Mouse (Mus musculus): ENCODE measurements around the gene Prss57. TPM values are rescaled to one million over a fixed set of nuclear protein-coding genes. Genes with fewer than 3 reads are reported as not detected.

Prss57 gene
- polyA plus RNA-seq, 1 experiment from 2014 or later = 0.06 TPM

Other genes with a start within 250 kb of the Prss57 start
- gene Mier2, start 235.8 kb downstream of the Prss57 start, polyA plus RNA-seq (2016; fragmentation: Nextera tagmentation; extraction: Ambion mirVana) = 77.4 and 82.6 TPM in 2 replicates
- gene Theg, start 203.6 kb downstream of the Prss57 start, polyA plus RNA-seq (2016; fragmentation: Nextera tagmentation; extraction: Ambion mirVana) = not detected in 2 replicates
- 0.03 TPM in 1 of 2 replicates, not detected in the other for gene C2cd4c, start 176.9 kb downstream of the Prss57 start, polyA plus RNA-seq (2016; fragmentation: Nextera tagmentation; extraction: Ambion mirVana)
- 26.2 and 27.2 TPM in 2 replicates for gene Shc2, start 153.0 kb downstream of the Prss57 start, polyA plus RNA-seq (2016; fragmentation: Nextera tagmentation; extraction: Ambion mirVana)
- gene Odf3l2, start 145.2 kb downstream of the Prss57 start, polyA plus RNA-seq (2016; fragmentation: Nextera tagmentation; extraction: Ambion mirVana) = not detected in 2 replicates
- 6.7 and 8.4 TPM in 2 replicates for gene Madcam1, start 126.4 kb downstream of the Prss57 start, polyA plus RNA-seq (2016; fragmentation: Nextera tagmentation; extraction: Ambion mirVana)
- 66.1 and 68.6 TPM in 2 replicates for gene Tpgs1, start 121.6 kb downstream of the Prss57 start, polyA plus RNA-seq (2016; fragmentation: Nextera tagmentation; extraction: Ambion mirVana)
- gene Cdc34, start 108.8 kb downstream of the Prss57 start, polyA plus RNA-seq (2016; fragmentation: Nextera tagmentation; extraction: Ambion mirVana) = 137 and 146 TPM in 2 replicates
- 0.55 and 1.5 TPM in 2 replicates for gene Gzmm, start 101.9 kb downstream of the Prss57 start, polyA plus RNA-seq (2016; fragmentation: Nextera tagmentation; extraction: Ambion mirVana)
- gene Bsg, start 86.5 kb downstream of the Prss57 start, polyA plus RNA-seq (2016; fragmentation: Nextera tagmentation; extraction: Ambion mirVana) = 689 and 691 TPM in 2 replicates
- 0.06 and 0.08 TPM in 2 replicates for gene Hcn2, start 74.3 kb downstream of the Prss57 start, polyA plus RNA-seq (2016; fragmentation: Nextera tagmentation; extraction: Ambion mirVana)
- 49.6 and 54.0 TPM in 2 replicates for gene Polrmt, start 44.4 kb downstream of the Prss57 start, polyA plus RNA-seq (2016; fragmentation: Nextera tagmentation; extraction: Ambion mirVana)
- 0.33 and 0.65 TPM in 2 replicates for gene Fgf22, start 35.9 kb downstream of the Prss57 start, polyA plus RNA-seq (2016; fragmentation: Nextera tagmentation; extraction: Ambion mirVana)
- gene Rnf126, start 24.0 kb downstream of the Prss57 start, polyA plus RNA-seq (2016; fragmentation: Nextera tagmentation; extraction: Ambion mirVana) = 109 and 111 TPM in 2 replicates
- gene Fstl3, start 13.7 kb downstream of the Prss57 start, polyA plus RNA-seq (2016; fragmentation: Nextera tagmentation; extraction: Ambion mirVana) = 3.5 and 3.7 TPM in 2 replicates
- 132 and 142 TPM in 2 replicates for gene Palm, start 2.6 kb upstream of the Prss57 start, polyA plus RNA-seq (2016; fragmentation: Nextera tagmentation; extraction: Ambion mirVana)
- 2.0 and 3.1 TPM in 2 replicates for gene Misp, start 30.0 kb upstream of the Prss57 start, polyA plus RNA-seq (2016; fragmentation: Nextera tagmentation; extraction: Ambion mirVana)
- 352 and 363 TPM in 2 replicates for gene Ptbp1, start 63.5 kb upstream of the Prss57 start, polyA plus RNA-seq (2016; fragmentation: Nextera tagmentation; extraction: Ambion mirVana)
- 10.1 and 11.3 TPM in 2 replicates for gene Prtn3, start 83.5 kb upstream of the Prss57 start, polyA plus RNA-seq (2016; fragmentation: Nextera tagmentation; extraction: Ambion mirVana)
- 169 and 181 TPM in 2 replicates for gene Plppr3, start 83.7 kb upstream of the Prss57 start, polyA plus RNA-seq (2016; fragmentation: Nextera tagmentation; extraction: Ambion mirVana)
- 0.33 and 0.55 TPM in 2 replicates for gene Elane, start 95.3 kb upstream of the Prss57 start, polyA plus RNA-seq (2016; fragmentation: Nextera tagmentation; extraction: Ambion mirVana)
- not detected in 2 replicates for gene Cfd, start 99.9 kb upstream of the Prss57 start, polyA plus RNA-seq (2016; fragmentation: Nextera tagmentation; extraction: Ambion mirVana)
- gene Med16, start 118.0 kb upstream of the Prss57 start, polyA plus RNA-seq (2016; fragmentation: Nextera tagmentation; extraction: Ambion mirVana) = 60.4 and 60.9 TPM in 2 replicates
- gene Gm26602, start 119.9 kb upstream of the Prss57 start, polyA plus RNA-seq (2016; fragmentation: Nextera tagmentation; extraction: Ambion mirVana) = 5.0 and 18.8 TPM in 2 replicates
- 0.85 and 1.4 TPM in 2 replicates for gene Kiss1r, start 126.0 kb upstream of the Prss57 start, polyA plus RNA-seq (2016; fragmentation: Nextera tagmentation; extraction: Ambion mirVana)
- 159 and 166 TPM in 2 replicates for gene R3hdm4, start 130.2 kb upstream of the Prss57 start, polyA plus RNA-seq (2016; fragmentation: Nextera tagmentation; extraction: Ambion mirVana)
- gene Arid3a, start 136.1 kb upstream of the Prss57 start, polyA plus RNA-seq (2016; fragmentation: Nextera tagmentation; extraction: Ambion mirVana) = 4.9 and 6.6 TPM in 2 replicates
- gene Wdr18, start 169.2 kb upstream of the Prss57 start, polyA plus RNA-seq (2016; fragmentation: Nextera tagmentation; extraction: Ambion mirVana) = 118 and 120 TPM in 2 replicates
- 0.50 and 0.92 TPM in 2 replicates for gene Grin3b, start 179.8 kb upstream of the Prss57 start, polyA plus RNA-seq (2016; fragmentation: Nextera tagmentation; extraction: Ambion mirVana)
- gene Tmem259, start 193.4 kb upstream of the Prss57 start, polyA plus RNA-seq (2016; fragmentation: Nextera tagmentation; extraction: Ambion mirVana) = 24.3 and 25.9 TPM in 2 replicates
- 311 and 313 TPM in 2 replicates for gene Cnn2, start 197.6 kb upstream of the Prss57 start, polyA plus RNA-seq (2016; fragmentation: Nextera tagmentation; extraction: Ambion mirVana)
- 2.6 and 3.9 TPM in 2 replicates for gene Abca7, start 205.5 kb upstream of the Prss57 start, polyA plus RNA-seq (2016; fragmentation: Nextera tagmentation; extraction: Ambion mirVana)
- 7.1 and 8.1 TPM in 2 replicates for gene Arhgap45, start 225.7 kb upstream of the Prss57 start, polyA plus RNA-seq (2016; fragmentation: Nextera tagmentation; extraction: Ambion mirVana)
- gene Polr2e, start 248.8 kb upstream of the Prss57 start, polyA plus RNA-seq (2016; fragmentation: Nextera tagmentation; extraction: Ambion mirVana) = 227 and 245 TPM in 2 replicates